Mouse (Mus musculus): ENCODE results near the gene Fbxl8. TPM values are rescaled to one million over a fixed set of nuclear protein-coding genes. Genes with fewer than 3 reads are reported as not detected.
"Not testable (repeated sequence)": the region's sequence is repeated elsewhere in the genome, so short reads cannot be mapped to it uniquely, and the experiment has no call there.

Fbxl8 gene
- polyA plus RNA-seq, 1 experiment from 2014 or later, result 0.96 TPM

- peak overlapping the region; percentile 59 for H3K9ac ChIP-seq (replicated peaks; ENCODE audit: low read depth, low read length)
- H3K27ac ChIP-seq (ENCODE audit: low read length), result peak overlapping the region; percentile 91
- peak overlapping the region; percentile 84 for H3K4me2 ChIP-seq (ENCODE audit: low read length)
- H3K36me3 ChIP-seq (ENCODE audit: control insufficient read depth, insufficient read depth), result no peaks in the 10 kb centered on the region
- no peaks in the 10 kb centered on the region for H3K27me3 ChIP-seq (replicated peaks; ENCODE audit: control insufficient read depth, insufficient read depth, low read length)
- H3K9me3 ChIP-seq (ENCODE audit: control insufficient read depth, low read length), result no peaks in the 10 kb centered on the region
- peaks cover 50% of the 10 kb centered on the region for H3K4me1 ChIP-seq (replicated peaks; ENCODE audit: control insufficient read depth, insufficient read depth, low read length)
- H3K4me3 ChIP-seq (replicated peaks; ENCODE audit: low read length), result peak overlapping the region; percentile 61
- WGBS, result under 1% methylated on average over 53 of the region's 53 CpGs
- ATAC-seq, result peak; percentile 91
These were observed 24.7 kb downstream of the Fbxl8 start for GRCm38 (mm10) chr8:105288958-105289732.

GRCm38 (mm10) chr8:105289805-105290460 lies 25.5 kb downstream of the Fbxl8 start, which contains the start of gene 4931428F04Rik:
TSS of gene 4931428F04Rik (minus strand) at chr8:105289864.
- H3K9ac ChIP-seq (replicated peaks; ENCODE audit: low read depth, low read length), result peak within 1 kb of the TSS; percentile 59
- WGBS, result 1% methylated on average over 43 of the region's 43 CpGs
- no peaks in the 10 kb centered on the region for H3K9me3 ChIP-seq (ENCODE audit: control insufficient read depth, low read length)
- peaks cover 50% of the 10 kb centered on the region for H3K4me1 ChIP-seq (replicated peaks; ENCODE audit: control insufficient read depth, insufficient read depth, low read length)
- ATAC-seq, result peak; percentile 16
- H3K27me3 ChIP-seq (replicated peaks; ENCODE audit: control insufficient read depth, insufficient read depth, low read length), result no peaks in the 10 kb centered on the region
- H3K4me2 ChIP-seq (ENCODE audit: low read length), result peak within 1 kb of the TSS; percentile 84
- peak within 1 kb of the TSS; percentile 61 for H3K4me3 ChIP-seq (replicated peaks; ENCODE audit: low read length)
- H3K36me3 ChIP-seq (ENCODE audit: control insufficient read depth, insufficient read depth), result no peaks in the 10 kb centered on the region
- peak within 1 kb of the TSS; percentile 91 for H3K27ac ChIP-seq (ENCODE audit: low read length)

- Histone ChIP-seq H3K4me1 (replicated peaks; ENCODE audit: control insufficient read depth, insufficient read depth, low read length) (peaks cover 44% of the 10 kb centered on the region), H3K9me3 (ENCODE audit: control insufficient read depth, low read length) (no peaks in the 10 kb centered on the region), H3K36me3 (ENCODE audit: control insufficient read depth, insufficient read depth) (no peaks in the 10 kb centered on the region), H3K4me3 (replicated peaks; ENCODE audit: low read length) (peak overlapping the region; percentile 61), H3K27ac (ENCODE audit: low read length) (no peak overlapping the region), H3K27me3 (replicated peaks; ENCODE audit: control insufficient read depth, insufficient read depth, low read length) (no peaks in the 10 kb centered on the region), H3K4me2 (ENCODE audit: low read length) (peak overlapping the region; percentile 84), H3K9ac (replicated peaks; ENCODE audit: low read depth, low read length) (peak overlapping the region; percentile 59)
- WGBS, result 4% methylated on average over 31 of the region's 31 CpGs
- ATAC-seq, result no peak
These were observed 26.3 kb downstream of the Fbxl8 start for GRCm38 (mm10) chr8:105290554-105291314.

- 88% methylated on average over 8 of the region's 8 CpGs for WGBS
- not testable (repeated sequence) for H3K9me3 ChIP-seq (ENCODE audit: control insufficient read depth, low read length); ATAC-seq; H3K27ac ChIP-seq (ENCODE audit: low read length); H3K36me3 ChIP-seq (ENCODE audit: control insufficient read depth, insufficient read depth); H3K4me3 ChIP-seq (replicated peaks; ENCODE audit: low read length); H3K4me2 ChIP-seq (ENCODE audit: low read length); H3K27me3 ChIP-seq (replicated peaks; ENCODE audit: control insufficient read depth, insufficient read depth, low read length); H3K9ac ChIP-seq (replicated peaks; ENCODE audit: low read depth, low read length)
- peaks cover 38% of the 10 kb centered on the region for H3K4me1 ChIP-seq (replicated peaks; ENCODE audit: control insufficient read depth, insufficient read depth, low read length)
These were observed 26.9 kb downstream of the Fbxl8 start for GRCm38 (mm10) chr8:105291364-105291763.

GRCm38 (mm10) chr8:105291802-105292201 lies 27.4 kb downstream of the Fbxl8 start:
- not testable (repeated sequence) for H3K36me3 ChIP-seq (ENCODE audit: control insufficient read depth, insufficient read depth); H3K9me3 ChIP-seq (ENCODE audit: control insufficient read depth, low read length); H3K27ac ChIP-seq (ENCODE audit: low read length); H3K27me3 ChIP-seq (replicated peaks; ENCODE audit: control insufficient read depth, insufficient read depth, low read length); H3K9ac ChIP-seq (replicated peaks; ENCODE audit: low read depth, low read length); H3K4me3 ChIP-seq (replicated peaks; ENCODE audit: low read length); H3K4me2 ChIP-seq (ENCODE audit: low read length); ATAC-seq
- H3K4me1 ChIP-seq (replicated peaks; ENCODE audit: control insufficient read depth, insufficient read depth, low read length), result peaks cover 33% of the 10 kb centered on the region
- WGBS, result 71% methylated on average over 3 of the region's 3 CpGs

GRCm38 (mm10) chr8:105292471-105292870 lies 28.0 kb downstream of the Fbxl8 start:
- Histone ChIP-seq H3K27me3 (replicated peaks; ENCODE audit: control insufficient read depth, insufficient read depth, low read length) (no peaks in the 10 kb centered on the region), H3K36me3 (ENCODE audit: control insufficient read depth, insufficient read depth) (no peaks in the 10 kb centered on the region), H3K27ac (ENCODE audit: low read length) (no peak overlapping the region), H3K4me2 (ENCODE audit: low read length) (no peak overlapping the region), H3K9me3 (ENCODE audit: control insufficient read depth, low read length) (no peaks in the 10 kb centered on the region), H3K4me1 (replicated peaks; ENCODE audit: control insufficient read depth, insufficient read depth, low read length) (peaks cover 31% of the 10 kb centered on the region), H3K9ac (replicated peaks; ENCODE audit: low read depth, low read length) (no peak overlapping the region), H3K4me3 (replicated peaks; ENCODE audit: low read length) (no peak overlapping the region)
- no peak for ATAC-seq
- WGBS, result 80% methylated on average over 7 of the region's 7 CpGs

GRCm38 (mm10) chr8:105293405-105293804 lies 29.0 kb downstream of the Fbxl8 start:
- Histone ChIP-seq H3K4me3 (replicated peaks; ENCODE audit: low read length) (no peak overlapping the region), H3K9me3 (ENCODE audit: control insufficient read depth, low read length) (no peaks in the 10 kb centered on the region), H3K36me3 (ENCODE audit: control insufficient read depth, insufficient read depth) (no peaks in the 10 kb centered on the region), H3K27ac (ENCODE audit: low read length) (no peak overlapping the region), H3K4me1 (replicated peaks; ENCODE audit: control insufficient read depth, insufficient read depth, low read length) (peaks cover 26% of the 10 kb centered on the region), H3K4me2 (ENCODE audit: low read length) (no peak overlapping the region), H3K27me3 (replicated peaks; ENCODE audit: control insufficient read depth, insufficient read depth, low read length) (no peaks in the 10 kb centered on the region), H3K9ac (replicated peaks; ENCODE audit: low read depth, low read length) (no peak overlapping the region)
- ATAC-seq, result no peak
- WGBS, result 69% methylated on average over 19 of the region's 19 CpGs

- no peaks in the 10 kb centered on the region for H3K9me3 ChIP-seq (ENCODE audit: control insufficient read depth, low read length)
- H3K4me1 ChIP-seq (replicated peaks; ENCODE audit: control insufficient read depth, insufficient read depth, low read length), result peaks cover 32% of the 10 kb centered on the region
- no peak overlapping the region for H3K27ac ChIP-seq (ENCODE audit: low read length)
- H3K4me2 ChIP-seq (ENCODE audit: low read length), result no peak overlapping the region
- no peaks in the 10 kb centered on the region for H3K27me3 ChIP-seq (replicated peaks; ENCODE audit: control insufficient read depth, insufficient read depth, low read length)
- H3K4me3 ChIP-seq (replicated peaks; ENCODE audit: low read length), result no peak overlapping the region
- ATAC-seq, result no peak
- H3K9ac ChIP-seq (replicated peaks; ENCODE audit: low read depth, low read length), result no peak overlapping the region
- WGBS, result 65% methylated on average over 9 of the region's 9 CpGs
- peaks cover 1% of the 10 kb centered on the region for H3K36me3 ChIP-seq (ENCODE audit: control insufficient read depth, insufficient read depth)
These were observed 30.3 kb downstream of the Fbxl8 start for GRCm38 (mm10) chr8:105294776-105295175.

GRCm38 (mm10) chr8:105295256-105295655 lies 30.8 kb downstream of the Fbxl8 start:
- Histone ChIP-seq H3K36me3 (ENCODE audit: control insufficient read depth, insufficient read depth) (peaks cover 6% of the 10 kb centered on the region), H3K9me3 (ENCODE audit: control insufficient read depth, low read length) (no peaks in the 10 kb centered on the region), H3K9ac (replicated peaks; ENCODE audit: low read depth, low read length) (no peak overlapping the region), H3K4me1 (replicated peaks; ENCODE audit: control insufficient read depth, insufficient read depth, low read length) (peaks cover 27% of the 10 kb centered on the region), H3K27ac (ENCODE audit: low read length) (no peak overlapping the region), H3K4me2 (ENCODE audit: low read length) (no peak overlapping the region), H3K4me3 (replicated peaks; ENCODE audit: low read length) (no peak overlapping the region), H3K27me3 (replicated peaks; ENCODE audit: control insufficient read depth, insufficient read depth, low read length) (no peaks in the 10 kb centered on the region)
- ATAC-seq, result no peak
- WGBS, result 74% methylated on average over 11 of the region's 11 CpGs

Data from forebrain, embryonic 16.5 days (tissue).